Mouse (Mus musculus) adrenal gland, postnatal 25 days (tissue): ENCODE measurements around the gene Sec22a. TPM values are rescaled to one million over a fixed set of nuclear protein-coding genes. Genes with fewer than 3 reads are reported as not detected.

Source experiments
- DNase-seq: peaks from one replicate; pipeline ENCODE4 v3.0.0; 2021; ENCODE audit warnings: mixed read lengths
- long read RNA-seq: library from polyadenylated mRNA; stranded (forward); transcript quantifications from one replicate; pipeline ENCODE4 v2.0.0, GENCODE M21; 2021
- total RNA-seq: library from RNA; stranded (reverse); gene quantifications from 2 replicates; pipeline ENCODE4 v1.2.3, GENCODE M21; 2021

The Sec22a gene
- total RNA-seq = 25.2 and 32.5 TPM in 2 replicates
- long read RNA-seq, transcript Sec22a-201 (7 exons, 3,992 nt) = major isoform, 28 of 34 reads
- long read RNA-seq, partial matches to known transcripts = 1 of 34 reads
- long read RNA-seq, other reads (novel, unspliced or antisense) = 4 of 34 reads

DNA sequence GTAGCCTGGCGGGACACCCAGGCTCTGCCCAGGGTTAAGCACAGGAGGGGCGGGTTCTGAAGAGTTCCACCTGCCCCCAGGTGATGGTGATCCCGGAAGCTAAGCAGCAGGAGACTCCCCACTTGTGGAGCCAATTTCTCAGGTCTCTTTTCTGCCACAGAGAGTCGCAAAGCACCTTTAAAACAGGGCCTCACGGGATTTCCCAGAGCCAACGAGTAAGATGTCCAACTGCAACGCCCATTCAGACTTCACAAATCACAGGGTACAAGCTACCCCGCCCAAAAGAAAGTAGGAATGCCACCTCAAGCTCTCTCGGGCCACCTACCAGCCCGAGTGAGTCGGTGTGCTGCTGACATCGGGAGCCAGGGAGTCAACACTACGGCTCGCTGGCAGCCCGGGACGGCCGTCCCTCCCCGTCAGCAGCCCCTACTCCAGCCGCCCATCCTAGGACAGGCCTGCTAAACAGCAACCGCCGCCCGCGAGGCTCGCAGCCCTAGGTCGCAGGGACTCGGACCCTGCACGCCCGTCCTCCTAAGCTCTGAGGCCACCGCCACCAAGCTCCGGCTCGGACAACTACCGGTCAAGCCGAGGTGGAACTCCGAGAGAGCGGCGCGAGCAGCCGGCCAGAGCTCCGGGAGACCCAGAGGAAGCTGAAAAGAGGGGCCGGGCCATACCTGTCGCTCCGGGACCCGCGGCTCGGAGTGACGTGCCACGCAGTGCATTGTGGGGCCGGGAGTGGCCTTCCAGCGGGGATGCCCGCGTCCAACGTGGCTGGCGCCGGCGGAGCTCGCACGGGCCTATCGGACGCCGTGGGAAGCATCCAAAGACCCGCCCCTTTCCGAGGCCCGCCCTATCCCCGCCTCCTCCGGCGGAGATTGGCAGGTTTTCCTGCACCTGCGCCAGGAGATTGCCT lies at the start of gene Sec22a:
TSS of gene Sec22a (minus strand) at position 769 of the 913 bp plus-strand sequence.
- DNase-seq = peak; percentile 95

DNA sequence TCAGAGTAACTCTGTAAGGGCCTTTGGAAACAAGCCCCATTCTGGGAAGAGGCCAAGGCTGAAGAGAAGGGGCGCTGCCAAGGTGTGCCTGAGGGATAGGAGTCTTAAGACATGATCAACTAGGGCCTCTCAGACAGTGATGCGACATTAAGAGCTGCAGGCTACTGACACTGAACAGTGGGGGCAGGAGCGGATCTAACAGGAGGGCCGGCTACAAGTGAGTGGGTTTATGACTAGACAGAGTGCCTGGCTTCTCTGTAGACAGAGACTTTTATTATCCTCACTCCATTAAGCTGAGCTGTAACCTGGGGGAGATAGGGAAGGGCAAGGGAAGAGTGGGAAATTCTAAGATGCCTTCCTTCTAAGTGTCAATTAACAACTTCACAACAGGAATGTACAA lies 43.0 kb upstream of the Sec22a start:
- no peak for DNase-seq

DNA sequence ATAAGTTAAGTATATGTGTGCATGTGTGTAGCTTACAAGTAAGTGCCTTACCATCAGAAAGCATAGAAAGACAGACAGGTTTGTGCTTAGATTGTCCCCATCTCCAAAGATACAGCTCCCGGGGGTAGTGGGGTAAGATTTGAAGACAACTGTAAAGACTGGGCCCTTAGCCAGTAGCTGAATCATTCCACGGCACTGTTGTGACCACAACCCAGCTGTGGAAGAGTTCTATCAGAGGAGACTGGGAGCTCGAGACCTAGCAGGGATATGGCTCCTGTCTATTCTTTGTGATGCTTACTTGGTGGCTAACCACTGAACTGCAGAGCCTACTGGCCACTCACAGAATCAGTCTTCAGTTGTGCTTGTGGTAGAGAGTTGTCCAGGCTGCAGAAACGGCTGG lies 42.4 kb upstream of the Sec22a start:
- DNase-seq = no peak

DNA sequence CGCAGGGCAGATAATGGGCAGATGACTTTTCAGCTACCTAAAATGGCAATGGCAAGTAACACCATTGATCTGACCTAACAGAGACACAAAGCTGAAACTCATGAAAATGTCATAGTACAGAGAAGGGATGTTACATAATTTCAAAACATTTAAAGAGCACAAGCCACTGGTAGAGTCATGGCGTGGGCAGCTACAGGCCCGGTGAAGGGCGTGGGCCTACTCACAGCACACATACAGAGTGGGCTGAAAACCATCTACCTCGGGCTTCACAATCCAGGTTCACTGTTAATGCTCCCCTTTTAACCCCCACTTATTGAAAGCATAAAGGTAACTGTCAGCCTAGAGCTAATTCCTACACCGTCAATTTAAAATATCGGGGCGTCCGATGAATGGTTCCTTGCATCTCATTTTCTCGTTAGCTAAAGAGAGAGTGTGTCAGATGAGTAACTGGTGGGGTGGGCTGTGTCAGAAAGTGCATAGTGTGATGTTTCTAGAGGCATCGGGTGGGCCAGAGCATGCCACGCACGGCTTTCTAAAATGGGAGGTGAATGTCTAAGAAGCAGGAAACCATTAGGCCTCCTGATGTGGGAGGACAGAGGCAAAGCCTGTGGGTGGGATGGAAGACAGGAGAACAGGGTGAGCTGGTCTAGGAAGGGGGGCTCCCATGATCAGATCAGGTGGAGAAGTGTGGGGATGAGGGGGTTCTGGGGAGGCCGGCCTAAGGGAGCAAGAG lies 41.8 kb upstream of the Sec22a start:
- no peak for DNase-seq

DNA sequence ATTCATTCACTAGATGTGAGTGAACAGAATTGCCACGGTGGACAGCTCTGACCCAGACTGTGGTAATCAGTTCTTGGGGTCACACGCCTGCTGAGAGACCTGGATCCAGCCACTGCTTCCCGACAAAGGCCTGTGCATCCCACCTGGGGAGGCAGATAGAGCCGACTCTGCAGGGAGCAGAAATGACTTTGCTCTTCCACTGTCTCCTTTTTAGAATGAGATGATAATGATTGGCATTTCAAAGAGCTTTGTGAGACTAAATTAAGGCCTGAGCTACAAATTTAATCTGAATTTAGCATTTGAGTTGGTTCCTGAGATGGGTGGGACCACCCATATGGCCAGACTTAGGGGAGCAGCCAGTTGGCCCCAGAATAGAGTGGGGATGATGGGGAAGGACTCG lies 41.1 kb upstream of the Sec22a start:
- DNase-seq = no peak

DNA sequence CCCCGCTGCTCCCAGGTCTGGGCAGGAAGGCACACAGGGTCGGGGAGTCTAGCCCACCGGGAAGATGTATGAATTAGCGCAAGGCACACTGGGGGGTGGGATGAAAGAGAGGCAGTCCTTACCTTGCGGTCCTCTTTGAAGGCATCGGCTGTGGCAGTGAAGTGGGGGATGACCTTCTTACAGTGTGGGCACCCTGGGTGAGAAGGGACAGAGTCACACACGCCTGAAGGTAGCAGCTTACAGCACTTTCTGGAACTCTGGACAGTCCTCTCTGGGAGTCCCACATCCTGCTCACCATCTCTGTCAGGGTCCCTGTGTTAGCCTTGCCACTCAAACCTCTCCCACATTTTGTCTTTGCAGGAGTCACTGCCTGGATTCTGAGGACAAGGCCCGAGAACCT lies 40.2 kb upstream of the Sec22a start:
- DNase-seq = no peak

DNA sequence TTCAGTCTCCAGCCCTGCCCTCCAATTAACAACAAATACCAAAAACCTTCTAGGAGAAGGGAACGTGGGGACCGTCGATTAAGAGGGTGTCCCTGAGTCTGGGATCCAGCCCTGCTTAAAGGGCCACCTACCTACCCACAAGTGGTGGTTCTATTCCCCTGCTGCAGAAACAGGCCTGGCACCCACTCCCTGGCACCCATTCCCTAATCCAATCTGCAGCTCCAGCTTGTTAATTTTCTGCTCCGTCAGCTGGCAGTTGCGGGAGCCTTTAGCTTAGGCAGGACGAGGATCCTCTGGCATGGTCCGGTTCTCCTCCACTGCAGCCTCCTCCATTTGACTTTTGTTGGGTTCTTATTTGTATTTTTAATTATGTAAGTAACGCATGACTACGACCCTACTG lies 39.6 kb upstream of the Sec22a start:
- DNase-seq = no peak

DNA sequence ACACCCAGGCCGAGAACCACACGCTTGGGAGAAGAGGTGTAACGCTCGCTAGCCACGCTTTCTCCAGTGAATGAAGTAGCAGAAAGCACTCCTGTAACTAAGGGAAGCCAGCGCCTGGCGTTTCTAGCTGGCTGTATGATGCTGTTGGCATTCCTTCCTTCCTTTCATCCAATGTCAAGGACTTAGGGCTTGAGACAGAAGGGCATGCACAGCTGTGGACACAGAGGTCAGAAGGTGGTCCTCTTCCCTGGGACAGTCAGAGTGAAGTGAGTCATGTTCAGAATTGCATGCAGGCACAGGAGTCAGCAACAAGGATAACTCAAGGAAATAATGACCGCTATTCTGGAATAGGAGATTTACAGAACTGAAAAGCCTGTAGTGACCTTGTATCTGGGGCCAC lies 29.1 kb upstream of the Sec22a start:
- DNase-seq = no peak

DNA sequence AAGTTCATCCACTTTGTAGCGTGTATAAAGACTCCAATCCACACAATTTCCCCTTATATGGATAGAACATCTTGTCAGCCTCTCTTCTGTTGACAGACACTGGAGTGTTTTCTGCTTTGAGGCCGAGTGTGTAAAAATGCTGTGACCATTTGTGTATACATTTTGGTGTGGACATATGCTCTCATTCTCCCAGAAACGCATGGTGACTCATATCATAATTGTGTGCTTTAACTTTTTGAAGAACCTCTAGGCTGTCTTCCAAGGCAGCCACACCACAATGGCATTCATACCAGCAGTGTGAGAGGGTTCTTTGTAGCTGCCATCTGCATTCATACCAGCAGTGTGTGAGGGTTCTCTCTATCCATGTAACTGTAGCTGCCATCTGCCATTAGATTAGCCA lies 21.9 kb upstream of the Sec22a start:
- no peak for DNase-seq

DNA sequence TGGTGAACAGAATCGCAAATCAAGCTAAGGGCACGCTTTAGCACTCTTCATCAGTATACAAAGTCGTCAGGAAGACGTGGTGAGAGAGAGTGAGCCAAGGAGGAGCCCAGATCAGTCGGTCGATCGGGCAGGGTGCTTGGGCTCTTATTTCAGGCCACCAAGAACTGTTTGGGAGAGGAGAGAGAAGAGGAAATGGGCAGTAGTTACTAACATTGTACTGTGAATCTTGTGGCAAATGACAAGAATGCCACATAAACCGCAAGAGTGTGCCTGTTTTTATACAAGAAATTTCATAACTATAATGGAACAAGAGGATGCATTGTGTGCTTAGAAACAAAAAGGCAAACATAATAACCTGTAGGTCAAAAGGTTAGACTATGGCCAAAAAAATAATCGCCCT lies 16.3 kb upstream of the Sec22a start:
- DNase-seq = no peak

DNA sequence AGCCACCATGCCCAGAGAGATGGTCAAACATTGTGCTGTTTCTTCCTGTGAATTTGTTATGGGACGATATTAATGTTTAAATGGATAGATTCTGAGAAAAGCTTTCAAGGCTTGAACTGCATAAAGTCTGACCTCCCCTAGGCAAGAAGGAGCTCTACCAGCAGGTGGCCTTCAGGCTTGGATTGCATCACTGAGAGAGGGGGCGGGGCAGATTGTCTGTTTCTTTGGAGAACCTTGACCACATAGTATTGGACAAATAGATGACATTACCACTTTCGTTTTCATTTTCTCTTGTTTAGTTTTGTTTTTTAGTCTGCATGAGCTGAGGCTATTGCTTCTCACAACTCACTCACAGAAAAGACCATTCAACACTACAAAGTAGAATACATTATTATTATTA lies 15.6 kb upstream of the Sec22a start:
- peak; percentile 71 for DNase-seq

DNA sequence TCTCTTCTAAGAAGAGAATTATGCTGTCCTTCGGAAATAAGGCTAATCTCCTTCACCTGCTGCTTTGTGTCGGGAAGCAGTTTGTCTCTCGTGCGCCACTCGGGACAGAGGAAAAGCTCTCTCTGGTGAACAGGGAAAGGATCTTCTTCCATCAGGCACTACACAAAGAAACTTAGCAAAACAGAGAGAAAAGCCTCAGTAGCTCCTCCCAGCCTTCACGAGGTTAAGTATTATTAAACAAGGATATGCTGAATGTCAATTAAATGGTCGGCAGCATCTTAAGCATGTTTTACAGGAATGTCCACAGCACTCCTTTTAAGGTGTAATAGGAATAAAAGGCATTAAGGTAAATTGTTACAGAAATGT lies 328 bp upstream of the Sec22a start:
- no peak for DNase-seq

DNA sequence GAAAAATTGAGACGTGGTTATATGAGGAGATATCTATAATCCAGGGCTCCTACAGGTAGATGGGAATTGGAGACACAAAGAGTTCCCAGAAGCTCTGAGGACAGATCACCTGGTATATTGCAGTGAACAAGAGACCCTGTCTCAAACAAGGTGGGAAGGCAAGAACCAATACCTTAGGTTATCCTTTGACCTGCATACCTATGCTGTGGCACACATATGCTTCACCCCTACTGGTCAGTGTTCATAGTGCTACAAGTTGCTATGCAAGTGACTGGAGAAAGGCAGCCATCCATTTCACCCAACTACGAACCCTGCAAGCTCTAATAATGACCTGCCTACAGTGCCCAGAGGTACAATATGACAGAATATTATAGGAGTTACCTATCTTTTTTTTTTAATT lies 1.5 kb downstream of the Sec22a start:
- no peak for DNase-seq

DNA sequence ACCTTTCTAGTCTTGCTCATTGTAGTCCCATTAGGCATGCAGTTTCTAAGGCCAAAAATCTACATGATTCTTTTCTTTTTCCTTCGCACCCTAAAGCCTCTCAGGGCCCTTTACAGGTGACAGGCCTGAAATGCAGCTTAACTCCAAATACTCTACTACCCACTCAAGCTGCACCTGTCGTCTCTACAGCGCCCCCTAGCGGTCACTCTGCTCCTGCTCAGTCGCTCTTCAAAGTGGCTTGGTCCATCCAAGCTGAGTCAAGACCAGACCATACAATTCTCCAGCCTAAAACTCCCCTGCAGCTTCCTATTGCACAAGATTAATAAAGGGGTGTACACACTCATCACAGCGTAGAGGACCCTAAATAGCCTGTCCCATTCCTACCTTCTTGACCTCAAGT lies 3.1 kb downstream of the Sec22a start:
- DNase-seq = peak; percentile 68

DNA sequence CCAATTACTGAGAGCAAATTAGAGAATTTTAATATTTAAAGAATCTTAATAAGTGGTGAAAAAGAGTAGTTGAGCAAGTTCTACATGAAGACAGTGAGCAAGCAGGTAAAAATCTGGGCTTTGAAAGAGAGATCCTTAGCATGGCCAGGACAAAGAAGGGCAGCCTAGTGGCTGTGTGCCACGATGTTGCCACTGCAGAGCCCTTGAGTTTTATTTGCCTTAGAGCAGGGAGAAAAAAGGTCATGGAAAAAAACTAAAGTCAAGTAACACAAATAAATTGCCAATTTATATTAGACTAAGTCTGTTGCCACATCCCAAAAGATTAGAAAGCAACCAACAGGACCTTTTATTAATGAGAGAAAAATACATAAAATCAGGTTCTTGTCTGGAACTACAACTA lies 6.3 kb downstream of the Sec22a start:
- peak; percentile 8 for DNase-seq

DNA sequence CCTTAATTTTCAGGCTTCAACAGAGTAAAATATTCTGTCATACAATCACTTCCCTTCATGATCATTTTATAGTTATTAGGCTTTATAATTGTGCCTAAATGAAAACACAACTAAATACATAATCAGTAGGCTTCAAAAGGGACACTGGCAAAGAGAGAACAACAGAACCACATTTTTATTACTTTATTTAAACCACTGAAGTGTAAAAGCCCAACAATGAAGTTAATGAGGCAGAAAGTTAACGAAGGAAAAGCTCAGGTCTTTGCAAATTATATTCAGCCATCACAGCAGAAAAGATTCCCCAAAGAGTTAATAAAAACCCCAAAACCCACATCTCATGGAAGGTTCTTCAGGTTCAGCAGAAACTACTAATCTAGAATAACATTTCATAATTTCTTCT lies 33.3 kb downstream of the Sec22a start:
- no peak for DNase-seq

DNA sequence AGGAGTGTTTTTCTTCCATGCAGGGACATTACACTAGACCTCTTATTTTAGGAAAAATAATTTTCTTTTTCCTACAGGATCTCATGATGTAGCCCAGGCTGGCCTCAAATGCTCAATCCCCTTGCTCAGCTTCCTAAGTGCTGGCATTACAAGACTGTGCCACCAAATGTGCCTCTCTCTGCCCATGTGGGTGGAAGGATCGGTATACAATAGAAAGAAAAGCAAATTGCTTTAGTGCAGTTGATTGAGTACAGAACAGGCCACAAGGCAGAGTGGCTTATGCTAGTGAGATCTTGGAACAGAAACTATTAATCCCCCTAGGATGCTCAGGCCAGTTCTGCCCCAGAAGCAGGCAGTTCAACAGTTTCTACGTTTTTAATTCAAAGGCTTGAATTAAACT lies 43.9 kb downstream of the Sec22a start:
- no peak for DNase-seq

DNA sequence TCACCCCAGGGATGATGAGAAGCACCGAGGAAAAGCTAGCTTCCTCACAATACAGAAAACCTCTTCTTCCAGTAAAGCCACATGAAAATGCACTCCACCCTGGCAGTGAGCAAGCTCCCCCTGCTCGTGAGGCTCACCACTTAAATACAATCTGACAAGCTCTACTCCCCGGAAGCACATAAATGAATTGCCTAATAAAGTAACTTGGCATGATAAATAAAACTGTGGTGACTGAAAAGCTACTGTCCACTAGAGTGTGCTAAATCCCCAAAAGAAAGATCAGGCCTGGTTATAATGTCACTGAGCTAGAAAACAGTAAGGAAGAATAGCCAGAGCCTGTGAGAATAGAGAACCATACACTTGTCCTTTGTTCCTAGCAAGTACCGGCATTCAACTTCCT lies 44.4 kb downstream of the Sec22a start:
- DNase-seq = no peak

DNA sequence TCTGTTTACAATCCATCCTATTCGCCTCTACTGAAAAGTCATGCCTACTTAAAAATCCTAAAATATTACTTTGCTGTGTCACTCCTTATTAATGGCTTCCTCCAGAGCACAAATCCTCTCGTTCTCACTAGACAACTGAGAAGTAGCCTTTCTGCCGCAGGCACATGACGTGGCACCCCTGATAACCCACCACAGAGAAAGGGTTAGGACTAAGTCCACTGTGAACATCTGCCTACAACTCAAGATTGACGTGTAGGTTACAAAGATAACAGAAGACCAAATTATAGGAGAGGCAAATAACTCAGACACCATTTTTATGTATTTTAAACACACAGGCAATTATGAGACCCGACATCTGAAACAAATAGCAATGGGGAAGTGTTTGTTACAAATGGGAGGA lies 45.3 kb downstream of the Sec22a start:
- no peak for DNase-seq

DNA sequence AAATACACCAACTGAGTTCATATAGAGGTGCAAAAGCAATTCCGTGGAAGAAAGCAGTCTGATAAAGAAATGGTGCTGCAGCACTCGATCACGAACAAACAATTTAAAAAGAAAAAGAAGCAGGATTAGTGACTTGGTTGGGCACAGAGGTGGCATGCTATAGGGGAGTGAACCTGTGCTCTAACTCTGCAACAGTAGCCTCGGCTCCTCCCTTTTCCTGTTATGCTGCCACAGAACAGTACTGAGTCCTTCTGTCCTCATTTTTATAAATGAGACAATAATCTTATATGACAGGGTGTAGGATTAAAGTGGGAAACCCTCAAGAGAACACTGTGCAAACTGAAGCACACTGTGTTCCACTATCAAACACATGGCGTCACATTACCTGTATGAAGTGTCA lies 46.3 kb downstream of the Sec22a start:
- DNase-seq = no peak

DNA sequence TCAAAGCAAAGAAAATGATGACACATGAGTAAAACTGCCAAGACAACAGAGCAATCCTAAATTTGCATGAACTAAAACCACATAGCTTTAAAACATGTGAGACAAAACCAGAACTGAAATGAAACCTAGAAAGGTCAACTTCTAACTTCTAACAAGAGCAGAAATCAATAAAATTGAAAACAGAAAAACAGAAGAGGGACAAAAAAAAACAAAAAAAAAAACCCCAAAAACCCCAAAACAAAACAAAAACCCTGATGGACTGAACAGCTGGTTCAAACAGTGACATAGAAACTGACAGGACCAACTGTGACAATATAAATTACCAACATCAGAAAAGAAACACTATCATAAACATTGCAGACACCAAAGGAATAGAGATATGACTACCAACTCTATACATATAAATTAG lies 46.9 kb downstream of the Sec22a start:
- DNase-seq = no peak

DNA sequence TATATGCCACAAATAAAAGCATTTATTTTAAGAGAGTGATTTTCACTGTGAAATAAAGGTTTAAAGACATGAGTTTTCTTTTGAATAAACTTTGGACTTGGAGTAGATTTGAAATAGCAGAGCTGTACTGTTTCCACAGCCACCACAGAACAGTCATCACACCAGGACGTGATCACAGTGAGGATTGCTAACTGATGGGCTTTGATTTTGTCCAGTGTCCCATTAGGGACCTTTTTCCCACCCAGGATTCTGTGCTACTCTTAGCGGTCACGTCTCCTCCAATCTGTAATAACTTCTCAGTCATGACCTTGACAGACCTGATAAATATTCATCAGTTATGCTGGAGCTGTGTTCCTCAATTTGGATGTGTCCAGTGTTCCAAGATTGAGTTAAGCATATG lies 48.2 kb downstream of the Sec22a start:
- no peak for DNase-seq

DNA sequence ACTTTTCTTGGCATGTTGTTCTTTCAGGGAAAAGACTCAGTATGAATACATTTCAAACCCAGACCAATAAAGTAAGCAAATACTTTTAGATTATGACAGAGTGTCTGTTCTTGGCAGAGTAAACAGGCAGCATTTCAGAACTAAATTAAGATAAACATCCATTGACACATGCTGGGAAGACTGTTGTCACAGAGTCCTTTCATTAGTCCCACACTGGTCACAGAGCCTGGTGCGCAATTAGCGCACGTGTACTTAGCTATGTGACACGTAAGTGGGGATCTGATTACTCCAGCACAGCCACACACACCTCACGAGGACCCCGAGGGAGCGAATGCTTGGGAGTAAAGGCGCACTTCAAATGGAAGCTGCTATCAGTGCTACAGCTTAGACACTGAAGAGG lies 52.1 kb downstream of the Sec22a start:
- no peak for DNase-seq
